Mouse (Mus musculus): ENCODE measurements around the gene Sestd1.

- TF ChIP-seq CTCF (IDR thresholded peaks at IDR 0.05; ENCODE audit: borderline replicate concordance, extremely low read depth, insufficient read depth, insufficient read length) (no peak), POLR2A (IDR thresholded peaks at IDR 0.05; ENCODE audit: borderline replicate concordance, extremely low read depth, insufficient read depth, insufficient read length, poor library complexity, severe bottlenecking) (no peak)
Observed at GRCm38 (mm10) chr2:77264550-77264949, 15.8 kb downstream of the Sestd1 start.

All from brain, embryonic 14.5 days (tissue).